Mouse (Mus musculus): ENCODE data around the gene Gas8. TPM values are rescaled to one million over a fixed set of nuclear protein-coding genes. Genes with fewer than 3 reads are reported as not detected.
"Not testable (repeated sequence)": the region's sequence is repeated elsewhere in the genome, so short reads cannot be mapped to it uniquely, and the experiment has no call there.

Gas8 gene
- polyA plus RNA-seq, 1 experiment from 2014 or later = 40.8 TPM

GRCm38 (mm10) chr8:123518172-123518571, 462 bp upstream of the Gas8 start:
- Histone ChIP-seq H3K27ac (replicated peaks; ENCODE audit: low read depth, low read length) (no peak overlapping the region), H3K9me3 (ENCODE audit: control insufficient read depth, low read length) (no peaks in the 10 kb centered on the region), H3K4me1 (ENCODE audit: control insufficient read depth, insufficient read depth, low read length) (peaks cover 17% of the 10 kb centered on the region), H3K36me3 (ENCODE audit: control insufficient read depth, insufficient read depth, low read length) (no peaks in the 10 kb centered on the region), H3K9ac (ENCODE audit: low read length) (no peak overlapping the region), H3K4me2 (ENCODE audit: low read depth, severe bottlenecking) (peak overlapping the region; percentile 26; the same call in 1 of the 2 replicates), H3K4me3 (ENCODE audit: low read depth, low read length) (peak overlapping the region; percentile 59), H3K27me3 (ENCODE audit: control insufficient read depth, insufficient read depth, low read length) (peaks cover 10% of the 10 kb centered on the region; the same call in 1 of the 2 replicates)
- DNase-seq (ENCODE audit: low spot score) (no peak), ATAC-seq (ENCODE audit: insufficient number of reproducible peaks, low FRiP score, low TSS enrichment, low read depth) (no peak)
- 37% methylated on average over 10 of the region's 10 CpGs for WGBS

GRCm38 (mm10) chr8:123520048-123520447, 1.4 kb downstream of the Gas8 start:
- WGBS = 93% methylated on average over 1 of the region's 1 CpGs
- not testable (repeated sequence) for H3K4me3 ChIP-seq (ENCODE audit: low read depth, low read length); H3K9ac ChIP-seq (ENCODE audit: low read length); H3K27me3 ChIP-seq (ENCODE audit: control insufficient read depth, insufficient read depth, low read length); H3K36me3 ChIP-seq (ENCODE audit: control insufficient read depth, insufficient read depth, low read length); H3K9me3 ChIP-seq (ENCODE audit: control insufficient read depth, low read length); ATAC-seq (ENCODE audit: insufficient number of reproducible peaks, low FRiP score, low TSS enrichment, low read depth); H3K4me1 ChIP-seq (ENCODE audit: control insufficient read depth, insufficient read depth, low read length); H3K4me2 ChIP-seq (ENCODE audit: low read depth, severe bottlenecking); H3K27ac ChIP-seq (replicated peaks; ENCODE audit: low read depth, low read length); DNase-seq (ENCODE audit: low spot score)

- DNase-seq (ENCODE audit: low spot score) (no peak), ATAC-seq (ENCODE audit: insufficient number of reproducible peaks, low FRiP score, low TSS enrichment, low read depth) (no peak)
- Histone ChIP-seq H3K4me2 (ENCODE audit: low read depth, severe bottlenecking) (no peak overlapping the region), H3K27ac (replicated peaks; ENCODE audit: low read depth, low read length) (no peak overlapping the region; the same call in 1 of the 2 replicates), H3K36me3 (ENCODE audit: control insufficient read depth, insufficient read depth, low read length) (peaks cover 19% of the 10 kb centered on the region), H3K9ac (ENCODE audit: low read length) (no peak overlapping the region), H3K9me3 (ENCODE audit: control insufficient read depth, low read length) (no peaks in the 10 kb centered on the region), H3K4me1 (ENCODE audit: control insufficient read depth, insufficient read depth, low read length) (no peaks in the 10 kb centered on the region), H3K27me3 (ENCODE audit: control insufficient read depth, insufficient read depth, low read length) (no peaks in the 10 kb centered on the region), H3K4me3 (ENCODE audit: low read depth, low read length) (no peak overlapping the region)
- 92% methylated on average over 25 of the region's 25 CpGs for WGBS
Measured at GRCm38 (mm10) chr8:123527720-123528489, 9.3 kb downstream of the Gas8 start.

GRCm38 (mm10) chr8:123536242-123536989, 17.8 kb downstream of the Gas8 start:
- peak; percentile 39; the same call in 1 of the 2 replicates for ATAC-seq (ENCODE audit: insufficient number of reproducible peaks, low FRiP score, low TSS enrichment, low read depth)
- Histone ChIP-seq H3K4me3 (ENCODE audit: low read depth, low read length) (no peak overlapping the region), H3K27ac (replicated peaks; ENCODE audit: low read depth, low read length) (no peak overlapping the region), H3K9me3 (ENCODE audit: control insufficient read depth, low read length) (no peaks in the 10 kb centered on the region), H3K4me2 (ENCODE audit: low read depth, severe bottlenecking) (no peak overlapping the region), H3K27me3 (ENCODE audit: control insufficient read depth, insufficient read depth, low read length) (0 out of 2 replicates have a peak, but pooled peaks cover 5% of the 10 kb centered on the region), H3K4me1 (ENCODE audit: control insufficient read depth, insufficient read depth, low read length) (no peaks in the 10 kb centered on the region), H3K36me3 (ENCODE audit: control insufficient read depth, insufficient read depth, low read length) (peaks cover 8% of the 10 kb centered on the region), H3K9ac (ENCODE audit: low read length) (no peak overlapping the region)
- no peak for DNase-seq (ENCODE audit: low spot score)
- 87% methylated on average over 9 of the region's 9 CpGs for WGBS

GRCm38 (mm10) chr8:123536990-123537380, 18.4 kb downstream of the Gas8 start:
- 0 out of 2 replicates have a peak, but pooled peaks cover 5% of the 10 kb centered on the region for H3K27me3 ChIP-seq (ENCODE audit: control insufficient read depth, insufficient read depth, low read length)
- WGBS = 18% methylated on average over 9 of the region's 10 CpGs
- H3K36me3 ChIP-seq (ENCODE audit: control insufficient read depth, insufficient read depth, low read length) = peaks cover 3% of the 10 kb centered on the region
- H3K4me1 ChIP-seq (ENCODE audit: control insufficient read depth, insufficient read depth, low read length) = no peaks in the 10 kb centered on the region
- H3K27ac ChIP-seq (replicated peaks; ENCODE audit: low read depth, low read length) = no peak overlapping the region
- H3K4me3 ChIP-seq (ENCODE audit: low read depth, low read length) = no peak overlapping the region
- H3K9me3 ChIP-seq (ENCODE audit: control insufficient read depth, low read length) = no peaks in the 10 kb centered on the region
- DNase-seq (ENCODE audit: low spot score) (no peak), ATAC-seq (ENCODE audit: insufficient number of reproducible peaks, low FRiP score, low TSS enrichment, low read depth) (no peak)
- no peak overlapping the region for H3K4me2 ChIP-seq (ENCODE audit: low read depth, severe bottlenecking)
- no peak overlapping the region for H3K9ac ChIP-seq (ENCODE audit: low read length)

GRCm38 (mm10) chr8:123537641-123538040, 19.0 kb downstream of the Gas8 start:
- not testable (repeated sequence) for H3K9me3 ChIP-seq (ENCODE audit: control insufficient read depth, low read length); ATAC-seq (ENCODE audit: insufficient number of reproducible peaks, low FRiP score, low TSS enrichment, low read depth); H3K4me2 ChIP-seq (ENCODE audit: low read depth, severe bottlenecking); H3K9ac ChIP-seq (ENCODE audit: low read length); DNase-seq (ENCODE audit: low spot score); H3K27me3 ChIP-seq (ENCODE audit: control insufficient read depth, insufficient read depth, low read length); H3K4me1 ChIP-seq (ENCODE audit: control insufficient read depth, insufficient read depth, low read length); H3K36me3 ChIP-seq (ENCODE audit: control insufficient read depth, insufficient read depth, low read length); H3K4me3 ChIP-seq (ENCODE audit: low read depth, low read length); H3K27ac ChIP-seq (replicated peaks; ENCODE audit: low read depth, low read length)
- WGBS = 63% methylated on average over 3 of the region's 14 CpGs

- H3K4me1 ChIP-seq (ENCODE audit: control insufficient read depth, insufficient read depth, low read length); H3K36me3 ChIP-seq (ENCODE audit: control insufficient read depth, insufficient read depth, low read length); H3K4me2 ChIP-seq (ENCODE audit: low read depth, severe bottlenecking); H3K4me3 ChIP-seq (ENCODE audit: low read depth, low read length); H3K27me3 ChIP-seq (ENCODE audit: control insufficient read depth, insufficient read depth, low read length); H3K27ac ChIP-seq (replicated peaks; ENCODE audit: low read depth, low read length); H3K9ac ChIP-seq (ENCODE audit: low read length); ATAC-seq (ENCODE audit: insufficient number of reproducible peaks, low FRiP score, low TSS enrichment, low read depth); H3K9me3 ChIP-seq (ENCODE audit: control insufficient read depth, low read length); DNase-seq (ENCODE audit: low spot score): not testable (repeated sequence)
- WGBS = no CpG with 5 or more reads among the region's 45 CpGs
Measured at GRCm38 (mm10) chr8:123564221-123564620, 45.6 kb downstream of the Gas8 start.

- H3K9me3 ChIP-seq (ENCODE audit: control insufficient read depth, low read length); H3K9ac ChIP-seq (ENCODE audit: low read length); H3K4me1 ChIP-seq (ENCODE audit: control insufficient read depth, insufficient read depth, low read length); ATAC-seq (ENCODE audit: insufficient number of reproducible peaks, low FRiP score, low TSS enrichment, low read depth); H3K4me2 ChIP-seq (ENCODE audit: low read depth, severe bottlenecking); DNase-seq (ENCODE audit: low spot score); H3K36me3 ChIP-seq (ENCODE audit: control insufficient read depth, insufficient read depth, low read length); H3K27ac ChIP-seq (replicated peaks; ENCODE audit: low read depth, low read length); H3K4me3 ChIP-seq (ENCODE audit: low read depth, low read length); H3K27me3 ChIP-seq (ENCODE audit: control insufficient read depth, insufficient read depth, low read length): not testable (repeated sequence)
- WGBS = 75% methylated on average over 1 of the region's 10 CpGs
Measured at GRCm38 (mm10) chr8:123575386-123575785, 56.8 kb downstream of the Gas8 start.
